Mouse (Mus musculus) skeletal muscle tissue, adult 2 months (tissue): ENCODE results near the gene Mpi.

Experiments
- DNase-seq: peaks from one replicate; pipeline ENCODE4 v3.0.0-alpha.2; 2012; ENCODE audit warnings: low read depth, low spot score

Gene Mpi

DNA sequence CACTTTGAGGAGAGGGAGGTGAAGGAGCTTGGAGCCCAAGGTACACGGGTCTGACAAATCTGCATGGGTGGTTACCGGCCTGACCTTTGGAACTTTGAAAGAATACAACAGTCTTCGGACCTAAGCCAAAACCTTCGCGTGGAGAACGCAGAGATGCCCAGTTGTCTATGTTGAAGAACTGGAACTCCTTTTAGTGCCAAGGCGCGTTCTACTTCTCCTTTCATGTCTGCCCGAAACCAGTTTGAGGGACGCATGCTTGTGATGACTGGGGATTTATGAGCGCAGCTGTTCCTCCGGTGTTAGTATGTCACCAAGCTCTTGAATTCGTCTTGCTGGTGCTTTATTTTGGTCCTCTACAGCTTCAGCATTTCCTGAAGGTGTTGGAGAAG, 9.1 kb upstream of the Mpi start:
- DNase-seq = peak; percentile 82

DNA sequence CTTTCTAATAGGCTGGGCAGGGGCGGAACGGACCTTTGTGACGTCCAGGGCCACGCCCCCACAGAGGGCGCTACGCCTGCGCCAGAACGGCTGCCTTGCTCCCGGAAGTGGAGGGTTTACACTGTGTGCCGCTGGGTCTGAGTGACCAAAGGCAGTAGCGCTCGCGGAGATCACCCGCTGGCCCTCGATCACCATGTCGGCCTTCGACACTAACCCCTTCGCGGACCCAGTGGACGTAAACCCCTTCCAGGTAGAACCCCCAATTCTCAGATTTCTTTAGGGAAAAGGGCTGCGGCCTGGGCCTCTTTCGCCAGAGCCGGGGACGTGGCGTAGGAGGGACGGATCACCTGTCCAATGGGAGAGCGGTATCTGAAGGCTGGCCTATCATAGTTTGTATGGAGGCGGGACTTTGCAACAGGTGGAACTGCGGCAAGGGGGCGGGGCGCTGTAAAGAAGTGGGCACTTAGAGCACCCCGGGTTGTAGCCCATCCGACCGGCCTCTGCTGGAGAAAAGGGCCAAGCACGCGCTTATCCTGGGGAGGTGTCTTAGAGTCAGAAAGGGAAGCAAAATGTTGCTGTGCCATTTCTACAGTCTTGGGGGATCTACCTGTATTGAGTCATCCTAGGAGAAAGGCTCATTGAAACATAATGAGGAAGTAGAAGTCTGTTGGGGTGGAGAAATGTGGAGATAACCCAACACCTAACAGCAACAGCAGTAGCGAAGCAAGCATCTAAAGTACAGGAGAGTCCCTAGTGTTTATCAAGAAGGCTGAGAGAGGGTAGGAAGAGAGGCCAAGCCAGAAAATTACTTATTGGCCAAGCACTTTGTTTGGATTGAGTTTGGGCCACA, 8.5 kb upstream of the Mpi start, which contains the start of gene Scamp2:
Scamp2 (plus strand) TSS at position 83 of the 850 bp plus-strand sequence.
- DNase-seq = peak; percentile 90

DNA sequence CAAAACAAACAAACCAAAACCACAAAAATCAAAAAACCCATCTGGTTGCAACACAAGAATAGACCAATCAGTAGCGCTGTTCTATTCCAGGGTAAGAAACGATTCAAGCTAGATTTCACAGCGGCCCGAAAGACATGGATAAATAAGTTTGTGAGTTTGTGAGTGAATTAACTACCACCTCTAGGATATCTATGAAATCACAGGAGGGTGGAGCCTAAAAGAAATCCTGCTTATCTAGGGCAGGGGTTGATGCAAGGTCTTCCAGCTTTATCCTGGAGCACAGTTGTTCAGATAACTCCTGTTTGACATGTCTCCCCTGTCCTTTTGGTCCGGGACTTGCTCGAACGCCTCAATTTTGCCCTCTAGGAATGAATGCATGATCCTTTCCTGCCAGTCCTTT, 7.7 kb upstream of the Mpi start:
- DNase-seq = no peak

DNA sequence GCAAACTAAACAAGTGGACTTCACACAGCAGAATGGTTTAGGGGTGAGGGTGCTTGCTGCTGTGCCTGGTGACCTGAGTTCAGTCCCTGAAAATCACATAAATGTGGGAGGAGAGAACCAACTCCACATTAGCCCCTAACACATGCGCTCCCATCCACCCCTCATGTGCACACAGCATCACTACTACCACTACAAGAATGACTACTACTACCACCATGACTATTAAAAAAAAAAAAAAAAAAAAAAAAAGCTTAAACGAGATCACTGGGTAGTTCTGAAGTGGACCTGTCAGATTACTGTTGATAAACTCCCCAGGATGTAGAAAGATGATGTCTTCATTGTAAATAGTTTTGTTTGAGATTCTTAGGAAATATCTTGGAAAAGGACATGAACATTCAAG, 7.0 kb upstream of the Mpi start:
- no peak for DNase-seq

DNA sequence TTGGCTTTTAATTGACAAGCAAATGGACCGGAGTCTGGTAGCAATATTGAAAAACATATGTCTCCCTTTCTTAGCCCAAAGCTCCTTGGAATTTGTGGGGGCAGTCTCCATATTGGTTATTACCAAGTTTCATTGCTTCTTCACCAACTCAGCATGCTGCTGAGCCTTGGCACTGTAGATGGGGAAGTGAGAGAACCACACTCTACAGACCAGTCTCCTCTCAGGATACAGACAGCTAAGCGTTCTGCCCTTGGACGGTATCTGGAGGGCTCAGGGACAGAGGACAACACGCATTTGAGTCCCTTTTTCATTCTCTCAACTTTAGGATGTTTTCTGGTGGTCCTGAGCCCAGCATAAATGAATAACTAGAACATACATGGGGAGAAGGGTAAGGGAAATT, 6.1 kb upstream of the Mpi start:
- no peak for DNase-seq

DNA sequence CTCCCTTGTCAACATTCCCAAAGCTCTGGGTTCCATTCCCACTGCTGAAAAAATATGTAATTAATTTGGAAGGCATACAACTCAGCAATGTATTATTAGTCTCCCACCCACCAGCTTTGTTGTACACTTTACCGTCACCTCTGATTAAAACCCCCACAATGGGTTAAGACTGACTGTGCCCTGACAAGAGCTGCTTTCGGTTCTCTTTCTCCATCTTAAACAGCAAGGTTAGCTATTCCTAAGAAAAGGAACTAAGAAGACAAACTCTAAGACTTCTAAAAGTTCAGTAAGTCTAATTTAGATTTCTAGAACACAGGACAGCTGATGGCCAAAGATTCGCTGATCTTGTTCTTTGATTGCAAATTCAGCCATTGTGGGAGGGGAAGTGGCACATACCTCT, 4.7 kb upstream of the Mpi start:
- no peak for DNase-seq

DNA sequence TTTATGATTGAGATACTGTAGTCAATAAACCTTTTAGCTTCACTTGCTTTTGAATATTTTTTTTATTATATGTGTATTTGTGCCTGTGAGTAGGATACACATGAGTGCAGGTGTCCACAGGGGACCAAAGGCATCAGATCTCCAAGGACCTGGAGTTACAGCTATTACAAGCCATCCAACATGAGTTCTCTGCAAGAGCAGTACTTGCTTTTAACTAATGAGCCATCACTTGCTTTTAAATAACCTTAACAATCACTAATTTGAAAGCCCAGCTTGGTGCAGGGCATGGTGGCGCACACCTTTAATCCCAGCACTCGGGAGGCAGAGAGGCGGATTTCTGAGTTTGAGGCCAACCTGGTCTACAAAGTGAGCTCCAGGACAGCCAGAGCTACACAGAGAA, 2.2 kb upstream of the Mpi start:
- no peak for DNase-seq

DNA sequence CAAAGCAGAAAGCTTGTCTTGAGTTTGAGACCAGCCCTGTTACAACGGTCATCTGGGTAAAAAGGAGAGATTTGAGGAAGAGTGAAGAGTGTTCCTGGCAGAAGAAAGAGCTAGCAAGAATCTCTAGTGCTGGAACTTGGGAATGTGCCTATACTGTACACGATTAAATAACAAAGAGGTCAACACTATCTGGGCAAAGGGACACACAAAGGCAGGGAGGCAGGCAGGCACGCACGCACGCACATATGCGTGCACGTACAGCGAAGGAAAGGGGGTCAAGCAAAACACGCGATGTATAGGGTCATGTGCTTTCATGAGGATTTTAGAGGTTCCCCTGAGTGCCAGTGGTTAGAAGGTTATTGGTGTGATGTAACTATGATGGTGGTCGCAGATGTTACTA, 556 bp upstream of the Mpi start:
- DNase-seq = no peak

DNA sequence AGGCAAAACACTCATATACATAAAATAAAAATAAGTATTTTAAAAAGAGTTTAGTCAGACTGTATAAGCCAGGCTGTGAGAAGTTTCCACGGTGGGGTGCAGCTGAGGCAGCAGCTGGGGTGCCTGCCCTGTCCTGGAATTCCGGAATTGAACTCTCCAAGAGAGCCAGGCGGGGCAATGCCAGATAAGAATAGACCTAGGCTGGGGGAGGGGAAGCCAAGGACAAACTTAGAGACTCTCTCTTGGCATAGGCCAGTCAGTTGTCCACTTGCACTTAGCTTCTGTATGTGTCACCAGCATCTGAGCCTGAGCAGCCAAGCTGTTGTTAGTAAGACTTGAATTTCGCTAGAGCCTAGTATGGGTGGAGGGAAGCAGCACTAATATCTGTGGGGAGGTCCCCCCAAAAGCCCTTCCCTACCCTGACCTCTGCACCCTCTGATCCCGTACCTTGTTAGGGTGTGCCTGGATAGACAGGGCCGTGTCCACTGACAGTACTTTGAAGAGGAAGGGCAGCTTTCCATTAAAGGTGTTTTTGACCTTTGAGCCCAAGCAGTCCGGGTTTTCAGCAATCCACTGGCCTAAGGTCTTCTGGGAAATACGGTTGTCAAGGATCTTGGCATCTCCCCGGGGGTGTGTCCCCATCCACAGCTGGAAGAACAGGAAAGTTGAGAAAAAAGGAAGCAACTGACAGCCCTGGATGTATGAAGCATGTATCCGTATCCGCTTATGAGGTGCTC, 2.3 kb downstream of the Mpi start:
- no peak for DNase-seq

DNA sequence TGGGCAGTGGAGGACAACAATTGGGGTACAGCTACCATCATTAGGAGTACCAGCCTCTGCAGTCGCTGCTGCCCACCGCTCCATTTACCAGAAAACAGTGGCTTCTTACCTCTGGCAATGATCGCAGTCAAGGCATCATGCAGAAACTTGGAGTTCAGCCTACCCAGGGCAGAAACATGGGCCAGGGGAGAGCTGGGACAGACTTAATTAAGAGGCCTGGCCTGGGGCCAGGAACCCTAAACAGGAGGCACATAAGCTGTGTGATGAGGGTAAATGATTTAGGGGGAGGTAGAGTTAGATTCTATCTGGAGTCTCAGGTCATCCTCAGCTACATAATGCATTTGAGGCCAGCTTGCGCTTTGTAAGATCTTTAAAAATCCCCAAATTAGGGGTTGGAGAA, 3.4 kb downstream of the Mpi start:
- DNase-seq = no peak

DNA sequence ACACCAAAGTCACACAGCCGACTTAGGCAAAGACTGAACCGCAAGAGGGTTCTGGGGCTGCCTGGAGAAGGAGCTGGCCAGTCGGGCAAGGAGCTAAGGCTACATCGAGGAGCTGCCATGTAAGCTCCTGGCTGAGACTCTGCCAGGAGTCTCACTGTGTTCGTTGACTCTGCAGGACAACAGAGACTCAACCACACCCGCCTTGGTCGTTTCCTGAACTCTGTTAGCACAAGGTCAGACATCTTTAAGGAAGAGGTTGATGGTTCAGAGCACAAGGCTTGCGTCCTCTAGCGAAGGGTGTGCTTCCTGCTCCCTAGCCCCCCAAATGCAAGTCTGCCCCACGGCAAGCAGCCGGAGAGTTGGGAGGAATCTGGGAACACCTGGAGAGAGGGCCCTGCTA, 4.7 kb downstream of the Mpi start:
- no peak for DNase-seq

DNA sequence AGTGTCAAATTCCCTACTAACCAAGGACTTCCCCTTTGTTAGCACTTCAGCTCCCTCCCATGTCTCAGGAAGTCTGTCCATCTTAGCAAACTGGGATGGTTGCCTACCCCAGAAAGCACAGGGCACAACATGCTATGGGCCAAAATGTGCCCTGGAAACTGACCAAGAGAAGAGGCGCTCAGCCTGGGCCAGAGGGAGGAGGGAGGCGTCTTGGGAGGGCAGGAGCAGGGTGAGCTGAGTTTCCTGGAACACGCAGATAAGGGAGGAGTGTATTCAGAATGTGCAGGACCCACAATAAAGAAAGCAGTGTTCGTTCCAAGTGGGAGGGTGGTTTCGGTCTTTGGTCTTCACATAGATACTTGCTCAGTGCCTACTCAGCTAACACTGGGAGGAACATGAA, 5.3 kb downstream of the Mpi start:
- peak; percentile 82 for DNase-seq

DNA sequence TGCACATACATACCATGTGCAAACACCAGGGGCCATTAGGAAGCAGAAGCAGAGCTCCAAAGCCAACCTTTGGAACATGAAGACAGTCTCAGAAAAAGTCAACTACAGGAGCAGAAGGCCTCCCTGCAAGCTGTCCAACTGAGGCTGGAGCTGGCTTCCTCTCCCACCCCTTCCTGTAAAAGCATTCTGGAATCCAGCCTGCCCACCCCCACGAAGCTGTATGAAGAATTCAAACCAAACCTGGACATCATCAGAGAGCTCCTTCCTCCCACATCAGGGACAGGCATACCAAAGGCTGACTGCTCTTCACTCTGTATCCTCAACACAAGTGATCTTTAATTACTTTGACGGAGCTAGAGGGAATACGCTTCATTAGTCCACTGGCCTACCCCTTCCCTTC, 8.6 kb downstream of the Mpi start:
- no peak for DNase-seq

DNA sequence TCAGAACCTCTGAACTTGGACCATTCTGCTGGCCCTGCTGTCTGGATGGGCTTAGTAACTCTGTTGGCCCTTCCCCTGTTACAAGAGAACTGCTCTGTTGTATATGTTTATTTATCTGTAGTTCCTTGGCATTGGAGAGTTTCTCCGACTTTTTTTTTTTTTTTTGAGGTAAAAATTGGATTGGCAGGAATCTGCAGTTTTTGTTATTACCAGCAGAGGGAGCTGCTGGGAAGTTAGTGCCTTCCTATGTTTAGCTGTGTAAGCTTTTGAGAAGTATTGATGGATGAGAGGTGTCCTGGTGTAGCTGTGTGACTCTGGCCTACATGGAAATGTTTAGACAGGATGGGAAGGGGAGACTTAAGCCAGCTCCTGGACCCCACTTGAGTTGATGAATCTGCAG, 11.3 kb downstream of the Mpi start:
- DNase-seq = no peak

DNA sequence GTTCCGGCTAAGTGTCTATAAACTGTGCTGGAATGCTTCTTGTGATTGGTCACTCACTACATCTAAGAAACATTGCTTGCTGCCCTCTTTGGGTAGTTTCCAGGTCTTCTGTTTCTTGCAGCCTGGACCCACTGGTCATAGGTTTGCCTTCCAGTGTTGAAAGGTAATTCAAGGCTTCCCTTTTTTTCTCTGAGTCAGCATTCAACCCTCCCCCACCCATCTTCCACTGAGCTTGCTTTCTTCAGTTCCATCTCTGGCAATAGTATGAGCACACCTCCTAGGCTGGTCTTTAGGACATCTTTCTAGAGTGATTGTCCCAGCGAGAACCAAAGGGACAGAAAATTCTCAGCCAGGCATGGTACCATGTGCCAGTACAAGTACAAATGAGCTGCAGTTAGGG, 13.0 kb downstream of the Mpi start:
- no peak for DNase-seq

DNA sequence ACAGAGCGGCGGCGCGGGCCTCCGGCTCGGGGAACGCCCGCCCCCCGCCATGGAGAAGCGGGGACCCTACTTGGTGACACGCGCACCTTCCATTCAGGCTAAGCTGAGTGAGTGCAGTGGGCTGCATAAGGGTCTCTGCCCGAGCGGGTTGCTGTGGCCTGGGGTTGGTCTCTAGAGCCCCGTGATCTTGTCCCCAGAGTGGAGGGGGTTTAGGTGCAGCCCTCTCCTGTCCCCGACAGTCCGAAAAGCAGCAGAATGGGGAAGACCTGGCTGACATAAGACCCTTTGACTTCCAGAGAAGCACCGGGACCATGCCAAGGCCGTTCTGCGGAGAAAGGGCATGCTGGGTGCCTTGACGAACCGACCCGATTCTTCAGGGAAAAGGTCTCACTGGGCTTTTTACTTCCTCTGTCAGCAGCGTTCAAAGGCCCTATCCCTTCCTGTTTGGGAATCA, 14.8 kb downstream of the Mpi start:
- DNase-seq = no peak

DNA sequence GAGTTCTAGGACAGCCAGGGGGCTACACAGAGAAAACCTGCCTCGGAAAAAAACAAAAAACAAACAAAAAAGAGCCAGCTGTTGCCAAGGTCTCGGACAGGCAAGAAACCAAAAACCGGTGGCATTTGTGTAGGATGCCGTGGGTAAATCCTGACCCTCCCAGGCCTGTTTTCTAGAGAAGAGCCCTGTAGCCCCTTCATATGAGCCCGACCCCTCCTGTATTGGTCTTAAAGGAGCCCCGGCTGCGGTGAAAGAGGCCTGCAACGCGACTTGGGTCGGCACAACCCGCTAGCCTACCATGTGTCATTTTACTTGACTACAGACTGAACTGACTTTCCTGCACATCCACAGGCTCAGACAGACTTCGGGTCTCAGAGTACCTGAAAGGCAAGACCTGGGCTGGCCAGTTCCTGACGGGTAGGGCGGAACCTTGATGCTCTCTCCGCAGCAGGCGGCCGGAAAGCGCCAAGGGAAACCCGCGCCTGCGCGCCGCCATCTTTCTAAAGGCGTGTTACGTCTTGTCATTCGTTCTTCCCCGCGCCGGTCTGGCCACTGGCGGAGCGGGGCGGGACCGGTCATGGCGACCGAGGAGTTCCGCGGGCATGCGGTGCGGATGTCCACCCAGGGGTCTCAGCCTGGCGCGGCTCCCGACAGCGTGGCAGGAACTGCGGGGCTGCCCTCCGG, 15.4 kb downstream of the Mpi start, which contains the start of gene Fam219b:
Fam219b (plus strand) TSS at position 485 of the 684 bp plus-strand sequence.
- DNase-seq = peak; percentile 84

DNA sequence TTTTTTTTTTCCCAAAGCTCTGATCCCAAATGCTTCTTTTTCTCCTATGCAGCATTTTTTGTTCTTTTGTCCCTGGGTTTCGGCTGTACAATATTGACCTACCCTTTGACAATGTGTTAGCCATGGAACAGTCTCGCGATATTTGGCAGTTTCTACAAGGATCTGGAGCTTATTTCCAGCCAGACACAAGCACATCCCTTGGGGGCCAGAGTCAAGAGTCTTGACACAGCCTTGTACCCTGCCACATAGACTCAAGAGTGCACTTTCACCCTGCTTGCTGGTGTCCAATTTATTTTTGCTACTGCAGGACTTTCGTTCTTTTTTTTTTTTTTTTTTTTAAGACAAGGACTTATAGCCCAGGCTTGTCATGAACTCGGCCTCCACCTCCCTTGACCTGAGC, 16.2 kb downstream of the Mpi start:
- DNase-seq = no peak

DNA sequence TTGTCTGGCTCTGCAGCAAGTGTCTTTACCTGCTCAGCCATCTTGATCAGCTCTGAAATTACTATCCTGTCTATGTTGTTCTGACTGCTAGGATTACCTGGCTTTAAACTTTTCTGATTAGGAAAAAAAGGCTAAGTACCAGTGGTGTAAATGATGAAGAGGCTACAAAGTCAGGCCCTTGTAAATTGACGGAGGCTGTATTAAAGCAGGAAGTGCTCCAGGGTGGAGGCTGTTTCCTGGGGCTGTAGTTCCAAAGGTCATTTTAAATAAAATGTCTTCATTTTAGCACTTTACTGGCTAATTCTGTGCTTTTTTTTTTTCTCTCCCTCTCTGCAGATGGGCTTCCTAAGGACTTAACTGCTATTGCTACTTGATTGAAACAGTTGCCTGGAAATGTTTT, 20.6 kb downstream of the Mpi start:
- no peak for DNase-seq

DNA sequence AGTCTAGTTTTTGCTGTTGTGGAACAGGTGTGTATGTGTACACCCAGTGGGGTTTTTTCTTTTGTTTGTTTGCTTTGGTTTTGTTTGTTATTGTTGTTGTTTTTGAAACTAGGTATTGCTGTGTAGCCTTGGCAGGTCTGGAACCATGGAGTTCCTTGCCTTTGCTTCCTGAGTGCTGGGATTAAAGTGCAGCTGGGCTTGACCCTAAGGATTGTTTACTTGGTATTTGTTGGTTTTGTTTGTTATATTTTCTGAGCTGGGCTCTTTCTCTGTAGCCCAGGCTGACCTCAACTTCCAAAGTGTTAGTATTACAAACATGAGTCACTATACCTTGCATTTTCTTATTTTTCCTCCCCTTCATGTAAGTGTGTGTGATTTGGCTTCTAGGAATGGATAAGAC, 26.1 kb downstream of the Mpi start:
- no peak for DNase-seq

DNA sequence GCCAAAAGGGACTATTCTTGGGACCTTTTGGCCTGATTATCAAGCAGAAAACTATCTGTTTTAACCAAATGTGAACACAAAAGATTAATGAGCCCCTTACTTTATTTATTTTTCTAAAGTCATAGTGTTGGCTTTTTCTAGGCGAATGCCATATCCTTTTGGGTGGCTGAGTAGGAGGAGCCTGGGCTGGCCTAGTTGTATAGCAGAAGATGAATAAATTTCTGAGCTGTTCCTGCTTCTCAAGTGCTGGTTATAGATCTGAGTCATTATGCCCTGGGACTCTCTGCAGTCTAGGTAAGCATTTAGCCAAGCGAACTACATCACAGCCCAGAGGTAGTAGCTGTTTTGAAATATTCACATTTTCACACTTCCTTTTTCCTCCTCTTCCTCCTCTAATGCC, 27.0 kb downstream of the Mpi start:
- no peak for DNase-seq

DNA sequence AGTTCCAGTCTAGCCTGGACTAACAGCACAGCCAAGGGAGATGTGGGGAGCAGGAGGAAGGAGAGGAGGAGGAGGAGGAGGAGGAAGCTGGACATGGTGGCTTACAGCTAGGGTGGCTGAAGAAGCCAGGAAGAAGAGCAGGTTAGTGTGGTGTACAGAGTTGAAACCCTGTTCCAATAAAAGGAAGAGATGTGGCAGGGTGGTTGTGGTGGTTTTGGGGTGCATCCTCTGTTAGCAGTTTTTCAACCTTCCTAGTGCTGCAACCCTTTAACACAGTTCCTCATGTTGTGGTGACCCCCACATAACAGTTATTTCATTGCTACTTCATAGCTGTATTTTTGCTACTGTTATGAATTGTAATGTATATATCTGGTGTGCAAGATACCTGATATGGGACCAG, 28.1 kb downstream of the Mpi start:
- DNase-seq = no peak
